Mouse (Mus musculus) layer of hippocampus, adult 2 months (tissue): Measurements from ENCODE around the gene Ndufs2. TPM values are rescaled to one million over a fixed set of nuclear protein-coding genes. Genes with fewer than 3 reads are reported as not detected.
A peak's percentile ranks its signal among the peaks of the same experiment; 100 is the strongest.

ENCODE experiments used
- DNase-seq, 2 experiments: peaks; one replicate each; pipeline ENCODE4 v3.0.0; 2022; ENCODE audit warnings: low spot score in 2 of 2
- H3K27ac ChIP-seq: fragments of 200-600 bp; 2 replicates; pipeline ENCODE4 v1.8.1; 2022
- H3K4me3 ChIP-seq: fragments of 200-600 bp; 2 replicates; pipeline ENCODE4 v1.8.1; 2022; ENCODE audit warnings: mild to moderate bottlenecking
- CTCF ChIP-seq: fragments of 200-600 bp; conservative IDR thresholded peaks from 2 replicates; pipeline ENCODE4 v1.8.1; 2022; ENCODE audit warnings: antibody characterized with exemption, mild to moderate bottlenecking, moderate library complexity
- total RNA-seq, 2 experiments: library from RNA; stranded (reverse); gene quantifications; 2 replicates each; pipeline ENCODE4 v1.2.3; 2021

The Ndufs2 gene
- total RNA-seq, 2 experiments from 2014 or later, result 254 to 273 TPM

DNA sequence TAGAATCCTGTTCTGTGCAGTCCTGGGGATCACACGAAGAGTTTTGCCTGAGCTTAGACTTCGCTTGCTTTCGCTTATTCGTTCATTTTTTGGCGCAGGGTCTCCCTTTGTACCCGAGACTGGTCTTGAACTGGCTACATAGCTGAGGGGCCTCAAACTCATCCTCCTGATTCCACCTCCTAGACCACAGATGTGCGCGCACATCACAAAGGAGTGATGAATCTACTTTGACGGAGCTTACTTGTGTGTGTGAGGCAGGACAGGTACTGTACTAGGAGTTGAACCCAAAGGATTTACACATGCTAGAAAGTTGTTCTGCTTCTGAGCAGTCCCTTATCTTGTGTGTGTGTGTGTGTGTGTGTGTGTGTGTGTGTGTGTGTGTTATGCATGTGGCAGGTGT, 60.4 kb downstream of the Ndufs2 start:
- Histone ChIP-seq H3K4me3 (no peak overlapping the region), H3K27ac (no peak overlapping the region)
- no peak for DNase-seq
- no peak for TF ChIP-seq CTCF

DNA sequence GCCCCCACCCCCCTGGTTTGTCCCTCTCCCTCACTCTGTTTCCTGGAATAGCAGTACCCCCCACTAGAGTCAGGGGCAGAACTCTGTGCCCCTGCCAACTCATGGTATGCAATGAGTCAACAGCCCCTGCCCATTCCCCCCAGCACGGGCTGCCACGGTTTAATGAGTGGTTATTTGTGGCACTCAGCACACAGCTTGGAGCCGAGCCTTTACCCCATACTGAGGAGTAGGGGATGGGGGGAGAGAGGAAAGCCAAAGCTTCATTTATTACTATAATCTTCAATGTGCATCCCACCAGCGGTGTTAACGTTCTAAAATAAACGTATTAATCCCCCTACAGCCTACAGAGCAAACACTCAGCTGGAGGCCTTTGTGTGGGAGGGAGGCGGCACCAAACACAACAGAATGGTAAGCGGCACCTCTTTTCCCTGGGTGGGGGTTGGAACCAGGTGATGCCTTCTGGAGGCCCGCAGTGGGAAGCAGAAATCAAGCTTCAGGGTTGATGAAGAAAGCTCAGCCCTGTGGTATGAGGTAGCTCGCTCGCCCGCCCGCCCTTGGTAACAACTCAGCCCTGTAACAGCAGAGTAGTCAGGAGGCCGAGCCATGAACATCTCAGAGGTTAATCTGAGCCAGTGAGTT, 61.6 kb downstream of the Ndufs2 start:
- Histone ChIP-seq H3K27ac (peak overlapping the region; percentile 36; the same call in 1 of the 2 replicates), H3K4me3 (no peak overlapping the region)
- DNase-seq, result no peak
- TF ChIP-seq CTCF, result no peak

DNA sequence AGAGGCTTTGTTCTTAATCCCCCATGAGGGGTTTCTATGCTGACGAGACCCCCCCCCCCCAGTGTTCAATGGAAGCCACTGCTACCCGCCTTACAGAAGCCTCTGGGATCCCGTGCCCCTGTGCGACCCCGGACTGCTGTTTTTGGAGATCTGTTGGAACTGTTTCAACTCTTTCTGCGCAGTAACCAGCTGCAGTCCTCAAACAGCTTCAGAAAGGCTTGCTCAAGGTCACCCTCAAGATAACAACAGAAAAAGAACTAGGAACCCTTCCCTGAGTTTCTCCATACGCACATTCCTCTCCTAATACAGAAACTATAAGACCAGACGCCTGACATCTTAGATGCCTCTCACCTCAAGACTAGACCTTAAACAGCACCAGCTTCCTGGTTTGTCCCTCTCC, 62.1 kb downstream of the Ndufs2 start:
- Histone ChIP-seq H3K27ac (peak overlapping the region; percentile 36; the same call in 1 of the 2 replicates), H3K4me3 (no peak overlapping the region)
- DNase-seq, result no peak
- no peak for TF ChIP-seq CTCF

DNA sequence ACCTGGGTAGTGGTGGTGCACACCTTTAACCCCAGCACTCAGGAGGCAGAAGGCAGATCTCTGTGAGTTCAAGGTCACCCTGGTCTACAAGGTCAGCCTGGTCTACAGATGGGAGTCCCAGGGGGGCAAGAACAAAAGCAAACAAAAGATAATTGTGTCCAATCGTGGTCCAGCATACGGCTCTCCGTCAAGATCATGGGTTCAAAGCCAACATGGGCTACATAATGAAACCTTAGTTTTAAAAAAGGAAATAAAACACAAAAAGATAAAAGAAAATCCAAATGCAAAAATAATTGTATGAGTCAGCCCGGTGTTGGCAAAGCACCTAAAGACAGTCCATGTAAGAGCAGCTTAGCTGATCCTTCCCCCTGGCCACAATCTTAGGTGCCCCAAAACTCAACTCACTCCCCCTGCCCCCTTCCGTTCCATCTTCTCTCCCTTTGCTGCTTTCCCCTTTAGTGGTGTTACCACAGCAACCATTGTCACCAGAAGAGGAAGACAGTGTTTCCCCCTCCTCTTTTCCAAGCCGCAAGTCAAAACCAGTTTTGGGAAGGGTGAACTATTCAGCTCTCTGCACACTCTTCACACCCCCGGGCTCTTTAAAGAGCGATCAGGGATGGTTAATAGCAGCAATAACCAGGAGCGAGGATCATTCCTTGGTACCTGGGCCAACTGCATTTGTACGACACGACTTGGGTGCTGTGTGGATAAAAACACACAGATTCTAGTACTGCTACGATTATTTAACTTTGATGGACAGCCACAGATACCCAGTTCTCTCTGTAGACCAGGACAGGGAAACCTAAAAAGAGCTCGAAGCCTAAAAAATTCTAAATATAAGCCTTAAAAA, 63.1 kb downstream of the Ndufs2 start:
- Histone ChIP-seq H3K27ac (no peak overlapping the region), H3K4me3 (no peak overlapping the region)
- no peak for DNase-seq
- no peak for TF ChIP-seq CTCF

DNA sequence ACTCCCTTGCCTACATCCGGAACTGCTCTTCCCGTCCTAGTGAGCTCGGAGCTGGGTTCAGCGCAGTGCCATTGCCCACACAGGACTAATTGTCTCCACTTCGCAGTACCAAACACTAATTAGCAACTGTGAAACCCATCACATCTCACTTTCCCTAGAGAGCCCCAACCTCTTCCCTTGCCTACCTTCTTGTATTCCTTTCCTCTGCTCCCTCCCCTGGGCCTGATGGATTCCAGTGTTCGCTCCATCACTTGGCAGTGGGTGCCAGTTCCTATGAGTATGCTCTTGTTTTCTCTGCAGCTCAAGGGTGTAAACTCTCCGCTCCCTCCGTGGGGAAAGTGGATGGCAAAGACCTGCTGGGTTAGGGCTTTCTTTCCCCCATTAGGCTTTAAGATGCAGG, 65.5 kb downstream of the Ndufs2 start:
- TF ChIP-seq CTCF, result no peak
- Histone ChIP-seq H3K27ac (no peak overlapping the region), H3K4me3 (no peak overlapping the region)
- no peak for DNase-seq

Other genes with a start within 250 kb of the Ndufs2 start
- gene Fcgr4, start 232.5 kb downstream of the Ndufs2 start, total RNA-seq, result not detected
- 10 to 100 TPM; 12.0 to 12.3 TPM for gene Fcgr3, start 186.5 kb downstream of the Ndufs2 start, total RNA-seq
- 1 to 10 TPM in 1 of 2 experiments, under 1 TPM in 1; 0.76 to 2.4 TPM for gene Cfap126, start 137.5 kb downstream of the Ndufs2 start, total RNA-seq
- gene Sdhc, start 100.8 kb downstream of the Ndufs2 start, total RNA-seq, result 100 to 1,000 TPM; 185 to 201 TPM
- not detected for gene Mpz, start 100.7 kb downstream of the Ndufs2 start, total RNA-seq
- gene Pcp4l1, start 55.1 kb downstream of the Ndufs2 start, total RNA-seq, result 10 to 100 TPM; 40.4 to 40.9 TPM
- gene Nr1i3, start 37.4 kb downstream of the Ndufs2 start, total RNA-seq, result under 1 TPM in 1 of 2 experiments, not detected in 1; 0.15 TPM
- 10 to 100 TPM; 70.8 to 76.7 TPM for gene Tomm40l, start 28.9 kb downstream of the Ndufs2 start, total RNA-seq
- 1 to 10 TPM; 1.2 to 1.9 TPM for gene Apoa2, start 26.3 kb downstream of the Ndufs2 start, total RNA-seq
- gene Fcer1g, start 17.0 kb downstream of the Ndufs2 start, total RNA-seq, result 10 to 100 TPM; 14.9 to 17.2 TPM
- gene Adamts4, start 967 bp downstream of the Ndufs2 start, total RNA-seq, result 10 to 100 TPM in 1 of 2 experiments, 1 to 10 TPM in 1; 9.6 to 10.9 TPM
- gene B4galt3, start 18.9 kb upstream of the Ndufs2 start, total RNA-seq, result 10 to 100 TPM; 73.1 to 79.3 TPM
- gene Ppox, start 29.8 kb upstream of the Ndufs2 start, total RNA-seq, result 10 to 100 TPM; 31.2 to 42.1 TPM
- gene Usp21, start 36.6 kb upstream of the Ndufs2 start, total RNA-seq, result 10 to 100 TPM; 61.9 to 76.6 TPM
- gene Ufc1, start 43.6 kb upstream of the Ndufs2 start, total RNA-seq, result 100 to 1,000 TPM; 105 to 113 TPM
- 10 to 100 TPM; 36.1 to 37.4 TPM for gene Dedd, start 77.8 kb upstream of the Ndufs2 start, total RNA-seq
- gene Nit1, start 94.3 kb upstream of the Ndufs2 start, total RNA-seq, result 10 to 100 TPM; 42.8 to 45.9 TPM
- gene Pfdn2, start 94.3 kb upstream of the Ndufs2 start, total RNA-seq, result 100 to 1,000 TPM; 154 to 163 TPM
- 1 to 10 TPM; 7.7 to 8.7 TPM for gene Klhdc9, start 109.4 kb upstream of the Ndufs2 start, total RNA-seq
- 1 to 10 TPM; 5.1 to 6.1 TPM for gene Nectin4, start 118.7 kb upstream of the Ndufs2 start, total RNA-seq
- 1 to 10 TPM; 1.9 to 2.2 TPM for gene Arhgap30, start 137.6 kb upstream of the Ndufs2 start, total RNA-seq
- 100 to 1,000 TPM; 126 to 128 TPM for gene Usf1, start 159.9 kb upstream of the Ndufs2 start, total RNA-seq
- gene Tstd1, start 167.5 kb upstream of the Ndufs2 start, total RNA-seq, result 1 to 10 TPM; 4.1 to 5.6 TPM
- 1 to 10 TPM; 5.7 to 6.9 TPM for gene F11r, start 186.1 kb upstream of the Ndufs2 start, total RNA-seq